Mouse (Mus musculus) neural tube, embryonic 13.5 days (tissue): ENCODE data around the gene Tbce. TPM values are rescaled to one million over a fixed set of nuclear protein-coding genes. Genes with fewer than 3 reads are reported as not detected.

Experiments used
- ATAC-seq: fragments of 200-750 bp; cut with Nextera tagmentation; 2 replicates; pipeline ENCODE4 v1.8.0; 2017; ENCODE audit warnings: low read depth, mild to moderate bottlenecking, moderate TSS enrichment, moderate library complexity
- H3K27ac ChIP-seq: fragments of 300-500 bp; sonication (generic); replicated peaks from 2 replicates; pipeline ENCODE4 v1.5.1; 2015; ENCODE audit warnings: moderate library complexity, mild to moderate bottlenecking, inconsistent platforms
- H3K27me3 ChIP-seq: fragments of 300-500 bp; sonication (generic); 2 replicates; pipeline ENCODE4 v1.6.1; 2015; ENCODE audit warnings: mild to moderate bottlenecking, inconsistent platforms
- H3K36me3 ChIP-seq: fragments of 300-500 bp; sonication (generic); 2 replicates; pipeline ENCODE4 v1.6.1; 2015; ENCODE audit warnings: mild to moderate bottlenecking, inconsistent platforms
- H3K4me1 ChIP-seq: fragments of 300-500 bp; sonication (generic); replicated peaks from 2 replicates; pipeline ENCODE4 v1.6.1; 2015; ENCODE audit warnings: inconsistent platforms
- H3K4me2 ChIP-seq: fragments of 300-500 bp; sonication (generic); 2 replicates; pipeline ENCODE4 v1.6.1; 2015; ENCODE audit warnings: inconsistent platforms, mild to moderate bottlenecking, moderate library complexity
- H3K4me3 ChIP-seq: fragments of 300-500 bp; sonication (generic); 2 replicates; pipeline ENCODE4 v1.5.1; 2015; ENCODE audit warnings: mild to moderate bottlenecking, inconsistent platforms
- H3K9ac ChIP-seq: fragments of 300-500 bp; sonication (generic); 2 replicates; pipeline ENCODE4 v1.6.1; 2015; ENCODE audit warnings: moderate library complexity, mild to moderate bottlenecking, inconsistent platforms
- H3K9me3 ChIP-seq: fragments of 300-500 bp; sonication (generic); 2 replicates; pipeline ENCODE4 v1.6.1; 2016; ENCODE audit warnings: inconsistent platforms
- WGBS: fragments of 180-500 bp; shearing (Covaris S2); methylation state at CpG from one replicate; pipeline ENCODE4 v1.1.7; 2015; 5-methylcytosine and 5-hydroxymethylcytosine counted together
- polyA plus RNA-seq: library from polyadenylated mRNA; unstranded; fragments of >200 nt; fragmentation: Nextera tagmentation; extraction: Ambion mirVana; gene quantifications from 2 replicates; pipeline ENCODE4 v1.2.1, GENCODE M21; 2015

Gene Tbce
- 93.6 and 102 TPM in 2 replicates for polyA plus RNA-seq

GRCm38 (mm10) chr13:14039292-14039965, at the start of gene Tbce:
TSS of gene Tbce (minus strand) at chr13:14039638.
- H3K4me3 ChIP-seq, result peak within 1 kb of the TSS; percentile 65
- H3K27me3 ChIP-seq, result 0 out of 2 replicates have a peak, but pooled peaks cover 4% of the 10 kb centered on the region
- peak; percentile 97 for ATAC-seq
- peak within 1 kb of the TSS; percentile 90 for H3K4me2 ChIP-seq
- peaks cover 30% of the 10 kb centered on the region for H3K4me1 ChIP-seq
- WGBS, result under 1% methylated on average over 35 of the region's 35 CpGs
- H3K9ac ChIP-seq, result peak within 1 kb of the TSS; percentile 88
- H3K27ac ChIP-seq, result peak within 1 kb of the TSS; percentile 96
- H3K9me3 ChIP-seq, result no peaks in the 10 kb centered on the region
- H3K36me3 ChIP-seq, result no peaks in the 10 kb centered on the region

GRCm38 (mm10) chr13:14088669-14089068, 49.2 kb upstream of the Tbce start:
- H3K9ac ChIP-seq, result no peak overlapping the region
- H3K36me3 ChIP-seq, result no peaks in the 10 kb centered on the region
- no peak overlapping the region for H3K4me3 ChIP-seq
- H3K4me1 ChIP-seq, result no peaks in the 10 kb centered on the region
- no peak for ATAC-seq
- 97% methylated on average over 1 of the region's 1 CpGs for WGBS
- H3K4me2 ChIP-seq, result no peak overlapping the region
- H3K27ac ChIP-seq, result no peak overlapping the region
- H3K27me3 ChIP-seq, result no peaks in the 10 kb centered on the region
- H3K9me3 ChIP-seq, result no peaks in the 10 kb centered on the region; the same call in 1 of the 2 replicates

GRCm38 (mm10) chr13:14075326-14075725, 35.9 kb upstream of the Tbce start:
- Histone ChIP-seq H3K4me3 (no peak overlapping the region), H3K9ac (no peak overlapping the region), H3K9me3 (no peaks in the 10 kb centered on the region), H3K4me1 (no peaks in the 10 kb centered on the region), H3K27me3 (no peaks in the 10 kb centered on the region), H3K36me3 (no peaks in the 10 kb centered on the region), H3K27ac (no peak overlapping the region), H3K4me2 (no peak overlapping the region)
- WGBS, result 90% methylated on average over 1 of the region's 1 CpGs
- ATAC-seq, result no peak

GRCm38 (mm10) chr13:14074371-14074770, 34.9 kb upstream of the Tbce start:
- no peaks in the 10 kb centered on the region for H3K36me3 ChIP-seq
- ATAC-seq, result no peak
- peaks cover 4% of the 10 kb centered on the region; the same call in 1 of the 2 replicates for H3K4me1 ChIP-seq
- H3K4me3 ChIP-seq, result no peak overlapping the region
- 97% methylated on average over 1 of the region's 1 CpGs for WGBS
- H3K4me2 ChIP-seq, result no peak overlapping the region
- H3K27ac ChIP-seq, result no peak overlapping the region
- no peaks in the 10 kb centered on the region for H3K9me3 ChIP-seq
- H3K9ac ChIP-seq, result no peak overlapping the region
- H3K27me3 ChIP-seq, result no peaks in the 10 kb centered on the region

- Histone ChIP-seq H3K9ac (no peak overlapping the region), H3K36me3 (peaks cover 10% of the 10 kb centered on the region; the same call in 1 of the 2 replicates), H3K4me2 (no peak overlapping the region), H3K4me3 (no peak overlapping the region), H3K4me1 (peaks cover 39% of the 10 kb centered on the region), H3K27ac (no peak overlapping the region), H3K9me3 (no peaks in the 10 kb centered on the region), H3K27me3 (no peaks in the 10 kb centered on the region)
- 81% methylated on average over 1 of the region's 1 CpGs for WGBS
- no peak for ATAC-seq
These were observed 29.9 kb upstream of the Tbce start for GRCm38 (mm10) chr13:14069291-14069690.

GRCm38 (mm10) chr13:14068035-14068434, 28.6 kb upstream of the Tbce start:
- Histone ChIP-seq H3K27me3 (no peaks in the 10 kb centered on the region), H3K4me3 (no peak overlapping the region), H3K36me3 (peaks cover 10% of the 10 kb centered on the region; the same call in 1 of the 2 replicates), H3K4me1 (peaks cover 39% of the 10 kb centered on the region), H3K9ac (no peak overlapping the region), H3K4me2 (no peak overlapping the region), H3K9me3 (no peaks in the 10 kb centered on the region), H3K27ac (no peak overlapping the region)
- no peak for ATAC-seq

GRCm38 (mm10) chr13:14065701-14066100, 26.3 kb upstream of the Tbce start:
- no peak overlapping the region for H3K27ac ChIP-seq
- H3K9me3 ChIP-seq, result no peaks in the 10 kb centered on the region
- WGBS, result 93% methylated on average over 1 of the region's 1 CpGs
- H3K4me1 ChIP-seq, result peaks cover 56% of the 10 kb centered on the region
- no peaks in the 10 kb centered on the region for H3K27me3 ChIP-seq
- H3K4me3 ChIP-seq, result no peak overlapping the region
- peaks cover 10% of the 10 kb centered on the region; the same call in 1 of the 2 replicates for H3K36me3 ChIP-seq
- H3K9ac ChIP-seq, result no peak overlapping the region
- H3K4me2 ChIP-seq, result peak overlapping the region; percentile 78; the same call in 1 of the 2 replicates
- ATAC-seq, result no peak

- 15% methylated on average over 9 of the region's 9 CpGs for WGBS
- H3K27ac ChIP-seq, result peak overlapping the region; percentile 98; the same call in 1 of the 2 replicates
These were observed 25.6 kb upstream of the Tbce start for GRCm38 (mm10) chr13:14065028-14065380.

GRCm38 (mm10) chr13:14064341-14065027, 25.0 kb upstream of the Tbce start:
- Histone ChIP-seq H3K4me3 (peak overlapping the region; percentile 98), H3K36me3 (peaks cover 14% of the 10 kb centered on the region; the same call in 1 of the 2 replicates), H3K9ac (peak overlapping the region; percentile 99), H3K4me1 (peaks cover 59% of the 10 kb centered on the region), H3K27ac (peak overlapping the region; percentile 98), H3K27me3 (no peaks in the 10 kb centered on the region), H3K4me2 (peak overlapping the region; percentile 78), H3K9me3 (no peaks in the 10 kb centered on the region)
- no peak for ATAC-seq
- under 1% methylated on average over 61 of the region's 65 CpGs for WGBS

More at GRCm38 (mm10) chr13:14065028-14065380, 25.6 kb upstream of the Tbce start:
- Histone ChIP-seq H3K4me2 (peak overlapping the region; percentile 78), H3K36me3 (peaks cover 12% of the 10 kb centered on the region; the same call in 1 of the 2 replicates), H3K9ac (peak overlapping the region; percentile 99), H3K27me3 (no peaks in the 10 kb centered on the region), H3K4me1 (peaks cover 62% of the 10 kb centered on the region), H3K4me3 (peak overlapping the region; percentile 98), H3K9me3 (no peaks in the 10 kb centered on the region)
- no peak for ATAC-seq

GRCm38 (mm10) chr13:14063942-14064271, 24.5 kb upstream of the Tbce start:
- ATAC-seq, result peak; percentile 50
- peak overlapping the region; percentile 99 for H3K9ac ChIP-seq
- peak overlapping the region; percentile 98 for H3K27ac ChIP-seq
- H3K9me3 ChIP-seq, result no peaks in the 10 kb centered on the region
- no peaks in the 10 kb centered on the region for H3K27me3 ChIP-seq
- H3K4me1 ChIP-seq, result peaks cover 58% of the 10 kb centered on the region
- peak overlapping the region; percentile 78 for H3K4me2 ChIP-seq
- peaks cover 16% of the 10 kb centered on the region; the same call in 1 of the 2 replicates for H3K36me3 ChIP-seq
- H3K4me3 ChIP-seq, result peak overlapping the region; percentile 98
- 0% methylated on average over 17 of the region's 31 CpGs for WGBS

GRCm38 (mm10) chr13:14063013-14063941, 23.8 kb upstream of the Tbce start, which contains the start of the genes Arid4b and Ggps1:
TSS of gene Arid4b (plus strand) at chr13:14063232.
TSS of gene Ggps1 (minus strand) at chr13:14063488.
- ATAC-seq, result peak; percentile 98
- under 1% methylated on average over 63 of the region's 64 CpGs for WGBS

More at GRCm38 (mm10) chr13:14063013-14063941, 23.8 kb upstream of the Tbce start, which contains the start of the genes Arid4b and Ggps1:
- Histone ChIP-seq H3K9me3 (no peaks in the 10 kb centered on the region), H3K4me1 (peaks cover 52% of the 10 kb centered on the region), H3K27me3 (no peaks in the 10 kb centered on the region), H3K9ac (peak within 1 kb of the TSS; percentile 99), H3K4me3 (peak within 1 kb of the TSS; percentile 98), H3K36me3 (peaks cover 12% of the 10 kb centered on the region; the same call in 1 of the 2 replicates), H3K4me2 (peak within 1 kb of the TSS; percentile 93), H3K27ac (peak within 1 kb of the TSS; percentile 98)
